28 mouse cellular contexts compared by ENCODE assay signal in genomic region chr5:115355070-115355469, GRCm38 (mm10). TPM values are rescaled to one million over a fixed set of nuclear protein-coding genes. Genes with fewer than 3 reads are reported as not detected.
DNase-seq lines count a peak whose midpoint lies in the region; ATAC-seq and TF ChIP-seq lines count a peak whose summit lies in the region.
"Had no signal": no experiment of that assay in that cellular context is flagged by ENCODE, and none has a peak within 500 bp of the region (broad histone marks: within the 10 kb centered on the region; RNA-seq: fewer than 3 reads in every experiment).

No protein-coding gene starts in this region.

- H3K36me3 ChIP-seq in liver, embryonic 16.5 days (ENCODE audit: control insufficient read depth, insufficient read depth) = no peaks in the 10 kb centered on the region
- H3K36me3 ChIP-seq in liver, embryonic 11.5 days (ENCODE audit: control insufficient read depth, insufficient read depth, low read length) = no peaks in the 10 kb centered on the region
- H3K36me3 ChIP-seq in CH12.LX (replicated peaks in 1 of 2; ENCODE audit: control insufficient read depth in 1 of 2, insufficient read depth in 1 of 2, low read length in 1 of 2) = no peaks in the 10 kb centered on the region
- H3K36me3 ChIP-seq: embryonic facial prominence, embryonic 10.5 days; embryonic facial prominence, embryonic 13.5 days had no signal

- intact Hi-C loops in gastrocnemius, postnatal 14 days (cut with DNase I; ENCODE audit: low total_unique reads) = no loop called here

- TF ChIP-seq POLR2A in CH12.LX (IDR thresholded peaks at IDR 0.05; ENCODE audit: low read depth, low read length) = no peak

- H3K4me1 ChIP-seq in liver, embryonic 16.5 days (ENCODE audit: control insufficient read depth, low read depth, low read length) = no peaks in the 10 kb centered on the region; the same call in 1 of the 2 replicates
- H3K4me1 ChIP-seq in liver, embryonic 11.5 days (replicated peaks; ENCODE audit: control insufficient read depth, insufficient read depth, low read length) = no peaks in the 10 kb centered on the region; the same call in 1 of the 2 replicates
- H3K4me1 ChIP-seq in CH12.LX (ENCODE audit: control insufficient read depth in 1 of 2, insufficient read depth in 2 of 2) = peaks cover 3 to 8% of the 10 kb centered on the region in 2 experiments; a peak in 3 of 4 replicates
- H3K4me1 ChIP-seq: embryonic facial prominence, embryonic 13.5 days had no signal

- DNase-seq in heart, adult 11 months = peak; percentile 85
- DNase-seq in heart, adult 9 months (ENCODE audit: low spot score in 2 of 2) = no peak
- no peak for DNase-seq in liver, embryonic 11.5 days (ENCODE audit: low spot score)
- no peak for DNase-seq in CH12.LX (ENCODE audit: extremely low read depth)
- no peak for DNase-seq in gastrocnemius, postnatal 14 days
- DNase-seq: adrenal gland, adult 8-10 months; adrenal gland, postnatal 25 days; B cell, adult 2 months; cerebellum, adult 11-12 months; cerebellum, adult 8-10 months; cerebellum, postnatal 10 days; cerebellum, postnatal 36 days; embryo, embryonic 11 days; forebrain, postnatal 0 days; gastrocnemius, adult 2 months; gastrocnemius, postnatal 25 days; heart, adult 2 months had no signal

- H3K79me2 ChIP-seq in CH12.LX (replicated peaks; ENCODE audit: control insufficient read depth, extremely low read depth, insufficient read depth, poor library complexity, severe bottlenecking) = peaks cover 6% of the 10 kb centered on the region

- TF ChIP-seq RAD21 in CH12.LX (IDR thresholded peaks at IDR 0.05; ENCODE audit: low read depth, low read length) = no peak

- no peak overlapping the region for H3K9ac ChIP-seq in liver, embryonic 16.5 days (ENCODE audit: low read depth, low read length)
- no peak overlapping the region for H3K9ac ChIP-seq in liver, embryonic 11.5 days (ENCODE audit: low read depth, low read length)
- H3K9ac ChIP-seq in CH12.LX (ENCODE audit: insufficient read depth, low read depth) = no peak overlapping the region
- H3K9ac ChIP-seq: embryonic facial prominence, embryonic 13.5 days; forebrain, embryonic 13.5 days; forebrain, postnatal 0 days; hindbrain, embryonic 14.5 days had no signal

- dilution Hi-C loops in CH12.LX (cut with MboI; ENCODE audit: extremely low pct_ligation_motif_present, extremely low pct_unique_long_range_greater_than_20kb, low sequenced_read_pairs) = no loop called here

- no peak overlapping the region for H3K27ac ChIP-seq in liver, embryonic 16.5 days (ENCODE audit: low read length)
- H3K27ac ChIP-seq in liver, embryonic 11.5 days (ENCODE audit: low read depth, low read length) = no peak overlapping the region
- H3K27ac ChIP-seq in CH12.LX (ENCODE audit: insufficient read depth, low read depth) = no peak overlapping the region
- H3K27ac ChIP-seq: embryonic facial prominence, embryonic 10.5 days; embryonic facial prominence, embryonic 13.5 days; forebrain, embryonic 13.5 days; gastrocnemius, adult 2 months; heart, adult 2 months; hindbrain, embryonic 14.5 days; hindbrain, postnatal 0 days had no signal

- H3K4me2 ChIP-seq in liver, embryonic 16.5 days (ENCODE audit: low read depth, low read length) = no peak overlapping the region
- no peak overlapping the region for H3K4me2 ChIP-seq in liver, embryonic 11.5 days
- H3K4me2 ChIP-seq in CH12.LX (ENCODE audit: insufficient read depth, low read depth, poor library complexity, severe bottlenecking) = peak overlapping the region; percentile 80
- H3K4me2 ChIP-seq: embryonic facial prominence, embryonic 13.5 days; forebrain, embryonic 13.5 days; heart, embryonic 11.5 days; hindbrain, embryonic 14.5 days had no signal

- no peaks in the 10 kb centered on the region for H3K9me3 ChIP-seq in liver, embryonic 16.5 days (replicated peaks; ENCODE audit: control insufficient read depth, low read length)
- H3K9me3 ChIP-seq in liver, embryonic 11.5 days (ENCODE audit: control insufficient read depth, low read length) = no peaks in the 10 kb centered on the region
- peaks cover 4% of the 10 kb centered on the region for H3K9me3 ChIP-seq in CH12.LX (replicated peaks; ENCODE audit: low read length)
- H3K9me3 ChIP-seq: embryonic facial prominence, embryonic 10.5 days; embryonic facial prominence, embryonic 13.5 days had no signal

- no peaks in the 10 kb centered on the region for H3K27me3 ChIP-seq in liver, embryonic 16.5 days (ENCODE audit: control insufficient read depth, insufficient read depth, low read depth, low read length)
- H3K27me3 ChIP-seq in liver, embryonic 11.5 days (replicated peaks; ENCODE audit: control insufficient read depth, insufficient read depth, low read length) = 0 out of 2 replicates have a peak, but pooled peaks cover 3% of the 10 kb centered on the region
- no peaks in the 10 kb centered on the region for H3K27me3 ChIP-seq in CH12.LX (replicated peaks)
- H3K27me3 ChIP-seq: embryonic facial prominence, embryonic 13.5 days; forebrain, embryonic 13.5 days had no signal

- 45% methylated on average over 13 of the region's 13 CpGs for WGBS in liver, embryonic 16.5 days (ENCODE audit: insufficient replicate concordance)
- 56% methylated on average over 13 of the region's 13 CpGs for WGBS in liver, embryonic 11.5 days

- TF ChIP-seq EP300 in CH12.LX (IDR thresholded peaks at IDR 0.05; ENCODE audit: low read length) = no peak

- no peak overlapping the region for H3K4me3 ChIP-seq in liver, embryonic 16.5 days (ENCODE audit: low read depth, low read length)
- no peak overlapping the region for H3K4me3 ChIP-seq in liver, embryonic 11.5 days (ENCODE audit: low read depth, low read length)
- no peak overlapping the region for H3K4me3 ChIP-seq in CH12.LX (replicated peaks in 1 of 3; ENCODE audit: low read depth in 2 of 3, low read length in 2 of 3, poor library complexity in 1 of 3)
- H3K4me3 ChIP-seq: embryonic facial prominence, embryonic 10.5 days; embryonic facial prominence, embryonic 13.5 days; erythroblast, embryonic 14.5 days; forebrain, embryonic 13.5 days; gastrocnemius, adult 2 months; heart, adult 2 months had no signal

- no peak for TF ChIP-seq CTCF in CH12.LX (conservative IDR thresholded peaks at IDR 0.05 in 1 of 2, IDR thresholded peaks at IDR 0.05 in 1 of 2; ENCODE audit: low read depth in 2 of 2, low read length in 2 of 2)

- in situ Hi-C loops in CH12.LX (cut with MboI; ENCODE audit: low pct_ligation_motif_present, low pct_unique_long_range_greater_than_20kb, low sequenced_read_pairs) = no loop called here

- peak; percentile 41; the same call in 1 of the 2 replicates for ATAC-seq in liver, embryonic 16.5 days (ENCODE audit: low read depth)
- no peak for ATAC-seq in liver, embryonic 11.5 days (replicated peaks; ENCODE audit: low FRiP score)
- ATAC-seq: activated CD4-positive, CD25-positive, alpha-beta regulatory T cell, adult 4 months; forebrain, embryonic 13.5 days; forebrain, postnatal 0 days; hindbrain, postnatal 0 days; inflammation-experienced regulatory T-cells, adult 6 months; intestine, embryonic 16.5 days had no signal

TF ChIP-seq in CH12.LX, 34 proteins besides CTCF, POLR2A, EP300 and RAD21:
- TF ChIP-seq HCFC1 (IDR thresholded peaks at IDR 0.05; ENCODE audit: low read depth, low read length) (no peak), SMC3 (IDR thresholded peaks at IDR 0.05; ENCODE audit: low read depth, low read length) (no peak)

RNA-seq across cellular contexts. Expression of gene Cox6a1, which starts 6.3 kb away (rescaled TPM):
- 674 and 679 TPM in 2 replicates for polyA plus RNA-seq in liver, embryonic 16.5 days (2015; fragmentation: Nextera tagmentation; extraction: Ambion mirVana)
- 792 and 865 TPM in 2 replicates for polyA plus RNA-seq in liver, embryonic 11.5 days (2014; fragmentation: Nextera tagmentation; extraction: Ambion mirVana)
- 546 and 673 TPM in 2 replicates for total RNA-seq in CH12.LX (2012; rRNA removed)
- total RNA-seq in CH12.LX (2014; rRNA removed) = 203 and 257 TPM in 2 replicates
- 612 and 618 TPM in 2 replicates for polyA plus RNA-seq in CH12.LX (2012; ENCODE audit: insufficient read length, low read depth)
- 100 to 1,000 TPM; 105 to 114 TPM for total RNA-seq in gastrocnemius, postnatal 14 days (2021)

RNA-seq across cellular contexts. Expression of gene Triap1, which starts 14.0 kb away (rescaled TPM):
- 24.5 and 26.2 TPM in 2 replicates for polyA plus RNA-seq in liver, embryonic 16.5 days (2015; fragmentation: Nextera tagmentation; extraction: Ambion mirVana)
- 59.0 and 59.6 TPM in 2 replicates for polyA plus RNA-seq in liver, embryonic 11.5 days (2014; fragmentation: Nextera tagmentation; extraction: Ambion mirVana)
- total RNA-seq in CH12.LX (2012; rRNA removed) (33.7 and 36.9 TPM in 2 replicates), CH12.LX (2014; rRNA removed) (31.4 and 31.8 TPM in 2 replicates)
- 36.1 and 38.2 TPM in 2 replicates for polyA plus RNA-seq in CH12.LX (2012; ENCODE audit: insufficient read length, low read depth)
- total RNA-seq in gastrocnemius, postnatal 14 days (2021) = 10 to 100 TPM; 12.4 to 15.2 TPM

RNA-seq across cellular contexts. Expression of gene Gatc, which starts 14.1 kb away (rescaled TPM):
- 10.1 and 13.4 TPM in 2 replicates for polyA plus RNA-seq in liver, embryonic 16.5 days (2015; fragmentation: Nextera tagmentation; extraction: Ambion mirVana)
- polyA plus RNA-seq in liver, embryonic 11.5 days (2014; fragmentation: Nextera tagmentation; extraction: Ambion mirVana) = 39.3 and 39.4 TPM in 2 replicates
- total RNA-seq in CH12.LX (2012; rRNA removed) (6.2 and 7.3 TPM in 2 replicates), CH12.LX (2014; rRNA removed) (11.7 and 14.4 TPM in 2 replicates)
- 27.0 and 34.0 TPM in 2 replicates for polyA plus RNA-seq in CH12.LX (2012; ENCODE audit: insufficient read length, low read depth)
- total RNA-seq in gastrocnemius, postnatal 14 days (2021) = 10 to 100 TPM; 18.8 to 19.7 TPM

RNA-seq across cellular contexts. Expression of gene Srsf9, which starts 28.1 kb away (rescaled TPM):
- polyA plus RNA-seq in liver, embryonic 16.5 days (2015; fragmentation: Nextera tagmentation; extraction: Ambion mirVana) = 59.2 and 64.0 TPM in 2 replicates
- polyA plus RNA-seq in liver, embryonic 11.5 days (2014; fragmentation: Nextera tagmentation; extraction: Ambion mirVana) = 261 and 275 TPM in 2 replicates
- total RNA-seq in CH12.LX (2012; rRNA removed) = 73.4 and 82.8 TPM in 2 replicates
- 117 and 121 TPM in 2 replicates for total RNA-seq in CH12.LX (2014; rRNA removed)
- 112 and 130 TPM in 2 replicates for polyA plus RNA-seq in CH12.LX (2012; ENCODE audit: insufficient read length, low read depth)
- total RNA-seq in gastrocnemius, postnatal 14 days (2021) = 10 to 100 TPM; 14.5 to 15.9 TPM

RNA-seq across cellular contexts. Expression of gene Dynll1, which starts 54.3 kb away (rescaled TPM):
- polyA plus RNA-seq in liver, embryonic 16.5 days (2015; fragmentation: Nextera tagmentation; extraction: Ambion mirVana) = 470 and 491 TPM in 2 replicates
- 1,214 and 1,307 TPM in 2 replicates for polyA plus RNA-seq in liver, embryonic 11.5 days (2014; fragmentation: Nextera tagmentation; extraction: Ambion mirVana)
- total RNA-seq in CH12.LX (2012; rRNA removed) (312 and 488 TPM in 2 replicates), CH12.LX (2014; rRNA removed) (456 and 502 TPM in 2 replicates)
- polyA plus RNA-seq in CH12.LX (2012; ENCODE audit: insufficient read length, low read depth) = 516 and 646 TPM in 2 replicates
- 100 to 1,000 TPM in 1 of 2 experiments, 10 to 100 TPM in 1; 84.8 to 138 TPM for total RNA-seq in gastrocnemius, postnatal 14 days (2021)
